Mouse (Mus musculus): Measurements from ENCODE around the gene Flrt1.
A peak's percentile ranks its signal among the peaks of the same experiment; 100 is the strongest.

The Flrt1 gene

GRCm38 (mm10) chr19:7128551-7129475, 23.3 kb upstream of the Flrt1 start:
- no peak for DNase-seq

GRCm38 (mm10) chr19:7126933-7127332, 21.4 kb upstream of the Flrt1 start:
- no peak for DNase-seq

GRCm38 (mm10) chr19:7126209-7126608, 20.7 kb upstream of the Flrt1 start:
- DNase-seq = no peak

- DNase-seq = no peak
Measured at GRCm38 (mm10) chr19:7125526-7126156, 20.1 kb upstream of the Flrt1 start.

- DNase-seq = peak; percentile 33
Measured at GRCm38 (mm10) chr19:7122698-7123306, 17.3 kb upstream of the Flrt1 start.

GRCm38 (mm10) chr19:7122277-7122676, 16.7 kb upstream of the Flrt1 start:
- no peak for DNase-seq

GRCm38 (mm10) chr19:7121252-7121651, 15.7 kb upstream of the Flrt1 start:
- DNase-seq = peak; percentile 34

- DNase-seq = no peak
Measured at GRCm38 (mm10) chr19:7117653-7118307, 12.3 kb upstream of the Flrt1 start.

- no peak for DNase-seq
Measured at GRCm38 (mm10) chr19:7117141-7117540, 11.6 kb upstream of the Flrt1 start.

GRCm38 (mm10) chr19:7116038-7116731, 10.7 kb upstream of the Flrt1 start:
- no peak for DNase-seq

GRCm38 (mm10) chr19:7113574-7113973, 8.0 kb upstream of the Flrt1 start:
- DNase-seq = no peak

GRCm38 (mm10) chr19:7112628-7113027, 7.1 kb upstream of the Flrt1 start:
- DNase-seq = no peak

GRCm38 (mm10) chr19:7111710-7112109, 6.2 kb upstream of the Flrt1 start:
- no peak for DNase-seq

- DNase-seq = no peak
Measured at GRCm38 (mm10) chr19:7111309-7111708, 5.8 kb upstream of the Flrt1 start.

GRCm38 (mm10) chr19:7110875-7111274, 5.3 kb upstream of the Flrt1 start:
- DNase-seq = no peak

- no peak for DNase-seq
Measured at GRCm38 (mm10) chr19:7110097-7110496, 4.6 kb upstream of the Flrt1 start.

GRCm38 (mm10) chr19:7108114-7108905, 2.8 kb upstream of the Flrt1 start:
- DNase-seq = peak; percentile 77

- DNase-seq = no peak
Measured at GRCm38 (mm10) chr19:7107174-7107573, 1.6 kb upstream of the Flrt1 start.

- DNase-seq = no peak
Measured at GRCm38 (mm10) chr19:7106566-7106965, 1.0 kb upstream of the Flrt1 start.

GRCm38 (mm10) chr19:7103993-7104401, 1.5 kb downstream of the Flrt1 start:
- DNase-seq = peak; percentile 75

GRCm38 (mm10) chr19:7103349-7103992, 2.1 kb downstream of the Flrt1 start:
- peak; percentile 61 for DNase-seq
